Mouse (Mus musculus): Measurements from ENCODE around the gene Ctdnep1. TPM values are rescaled to one million over a fixed set of nuclear protein-coding genes. Genes with fewer than 3 reads are reported as not detected.

The Ctdnep1 gene
- polyA plus RNA-seq (2014; fragmentation: Nextera tagmentation; extraction: Ambion mirVana): 28.6 and 29.3 TPM in 2 replicates

GRCm38 (mm10) chr11:69981141-69981762 lies at the start of gene Ctdnep1:
Gene Ctdnep1 (plus strand): TSS chr11:69981156.
- H3K4me1 ChIP-seq (replicated peaks; ENCODE audit: control insufficient read depth, insufficient read depth, low read length): peaks cover 24% of the 10 kb centered on the region
- ATAC-seq (replicated peaks; ENCODE audit: low FRiP score, low TSS enrichment, low read depth): peak; percentile 56
- WGBS: 1% methylated on average over 40 of the region's 43 CpGs

DNA sequence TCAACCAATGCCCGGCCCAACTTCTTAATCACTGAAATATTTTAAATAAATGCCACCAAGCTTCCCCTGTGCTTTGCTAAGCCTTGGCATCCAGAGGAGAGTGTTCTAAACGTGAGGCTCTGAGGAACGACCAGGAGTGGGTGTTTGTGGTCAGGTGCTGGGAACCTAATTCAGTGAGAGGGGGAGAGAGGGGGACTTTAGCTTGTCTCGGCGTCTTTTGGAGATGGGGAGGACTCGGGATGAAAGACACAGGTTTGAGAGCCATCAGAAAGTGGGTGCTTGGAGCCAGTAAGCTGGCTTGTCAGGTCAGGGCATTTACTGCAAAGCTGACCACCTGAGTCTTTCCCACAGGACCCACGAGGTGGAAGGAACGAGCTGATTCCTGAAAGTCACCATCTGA lies 49.2 kb upstream of the Ctdnep1 start:
- no peak overlapping the region for H3K4me2 ChIP-seq (ENCODE audit: low read length)
- ATAC-seq (replicated peaks; ENCODE audit: low FRiP score, low TSS enrichment, low read depth) (no peak), DNase-seq (ENCODE audit: low spot score) (no peak)
- H3K9ac ChIP-seq (ENCODE audit: low read length): no peak overlapping the region
- peaks cover 9% of the 10 kb centered on the region for H3K4me1 ChIP-seq (replicated peaks; ENCODE audit: control insufficient read depth, insufficient read depth, low read length)
- H3K9me3 ChIP-seq (ENCODE audit: control insufficient read depth, low read length): no peaks in the 10 kb centered on the region
- H3K4me3 ChIP-seq (ENCODE audit: low read depth, low read length): no peak overlapping the region
- no peaks in the 10 kb centered on the region for H3K36me3 ChIP-seq (ENCODE audit: control insufficient read depth, insufficient read depth, low read length)
- no peak overlapping the region for H3K27ac ChIP-seq (ENCODE audit: low read depth)
- H3K27me3 ChIP-seq (replicated peaks; ENCODE audit: control insufficient read depth, insufficient read depth, low read length): no peaks in the 10 kb centered on the region
- 68% methylated on average over 8 of the region's 8 CpGs for WGBS

More at GRCm38 (mm10) chr11:69981141-69981762, at the start of gene Ctdnep1:
- no peak for DNase-seq (ENCODE audit: low spot score)
- H3K27me3 ChIP-seq (replicated peaks; ENCODE audit: control insufficient read depth, insufficient read depth, low read length): no peaks in the 10 kb centered on the region
- no peaks in the 10 kb centered on the region for H3K9me3 ChIP-seq (ENCODE audit: control insufficient read depth, low read length)
- H3K9ac ChIP-seq (ENCODE audit: low read length): peak within 1 kb of the TSS; percentile 95
- H3K4me3 ChIP-seq (ENCODE audit: low read depth, low read length): peak within 1 kb of the TSS; percentile 99
- H3K27ac ChIP-seq (ENCODE audit: low read depth): peak within 1 kb of the TSS; percentile 98
- peaks cover 49% of the 10 kb centered on the region for H3K36me3 ChIP-seq (ENCODE audit: control insufficient read depth, insufficient read depth, low read length)
- peak within 1 kb of the TSS; percentile 98 for H3K4me2 ChIP-seq (ENCODE audit: low read length)

GRCm38 (mm10) chr11:69932254-69932653 lies 48.7 kb upstream of the Ctdnep1 start:
- no peak overlapping the region for H3K4me3 ChIP-seq (ENCODE audit: low read depth, low read length)
- no peak overlapping the region for H3K4me2 ChIP-seq (ENCODE audit: low read length)
- 42% methylated on average over 3 of the region's 3 CpGs for WGBS
- DNase-seq (ENCODE audit: low spot score) (no peak), ATAC-seq (replicated peaks; ENCODE audit: low FRiP score, low TSS enrichment, low read depth) (no peak)
- H3K4me1 ChIP-seq (replicated peaks; ENCODE audit: control insufficient read depth, insufficient read depth, low read length): peaks cover 14% of the 10 kb centered on the region
- H3K9ac ChIP-seq (ENCODE audit: low read length): no peak overlapping the region
- H3K27me3 ChIP-seq (replicated peaks; ENCODE audit: control insufficient read depth, insufficient read depth, low read length): no peaks in the 10 kb centered on the region
- no peak overlapping the region for H3K27ac ChIP-seq (ENCODE audit: low read depth)
- no peaks in the 10 kb centered on the region for H3K9me3 ChIP-seq (ENCODE audit: control insufficient read depth, low read length)
- no peaks in the 10 kb centered on the region for H3K36me3 ChIP-seq (ENCODE audit: control insufficient read depth, insufficient read depth, low read length)

DNA sequence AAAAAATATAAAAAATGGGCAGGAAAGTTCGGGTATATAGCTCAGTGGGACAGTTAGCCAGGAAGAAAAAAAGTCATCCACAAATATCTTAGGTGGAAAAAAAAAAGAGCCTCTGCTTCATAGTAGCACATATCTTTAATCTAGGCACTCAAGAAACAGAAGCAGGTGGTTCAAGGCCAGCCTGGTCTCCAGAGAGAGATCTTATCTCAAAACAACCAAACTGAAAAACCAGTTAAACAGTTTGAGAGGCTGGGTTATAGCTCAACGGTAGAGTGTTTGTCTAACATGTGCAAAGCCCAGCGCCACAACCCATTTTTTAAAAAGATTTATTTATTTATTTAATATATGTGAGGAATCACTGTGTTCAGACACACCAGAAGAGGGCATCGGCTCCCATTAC lies 47.9 kb upstream of the Ctdnep1 start:
- H3K36me3 ChIP-seq (ENCODE audit: control insufficient read depth, insufficient read depth, low read length): no peaks in the 10 kb centered on the region
- H3K4me3 ChIP-seq (ENCODE audit: low read depth, low read length): no peak overlapping the region
- WGBS: 74% methylated on average over 4 of the region's 4 CpGs
- H3K27me3 ChIP-seq (replicated peaks; ENCODE audit: control insufficient read depth, insufficient read depth, low read length): no peaks in the 10 kb centered on the region
- no peak overlapping the region for H3K9ac ChIP-seq (ENCODE audit: low read length)
- no peaks in the 10 kb centered on the region for H3K9me3 ChIP-seq (ENCODE audit: control insufficient read depth, low read length)
- H3K4me2 ChIP-seq (ENCODE audit: low read length): no peak overlapping the region
- ATAC-seq (replicated peaks; ENCODE audit: low FRiP score, low TSS enrichment, low read depth) (no peak), DNase-seq (ENCODE audit: low spot score) (no peak)
- H3K4me1 ChIP-seq (replicated peaks; ENCODE audit: control insufficient read depth, insufficient read depth, low read length): peaks cover 15% of the 10 kb centered on the region
- H3K27ac ChIP-seq (ENCODE audit: low read depth): no peak overlapping the region

- ATAC-seq (replicated peaks; ENCODE audit: low FRiP score, low TSS enrichment, low read depth) (peak; percentile 48; the same call in 1 of the 2 replicates), DNase-seq (ENCODE audit: low spot score) (peak; percentile 99)
- WGBS: under 1% methylated on average over 18 of the region's 18 CpGs
- no peak overlapping the region for H3K27ac ChIP-seq (ENCODE audit: low read depth)
- no peaks in the 10 kb centered on the region for H3K27me3 ChIP-seq (replicated peaks; ENCODE audit: control insufficient read depth, insufficient read depth, low read length)
- H3K36me3 ChIP-seq (ENCODE audit: control insufficient read depth, insufficient read depth, low read length): no peaks in the 10 kb centered on the region
- peak overlapping the region; percentile 16; the same call in 1 of the 2 replicates for H3K4me3 ChIP-seq (ENCODE audit: low read depth, low read length)
- peak overlapping the region; percentile 41 for H3K4me2 ChIP-seq (ENCODE audit: low read length)
- H3K4me1 ChIP-seq (replicated peaks; ENCODE audit: control insufficient read depth, insufficient read depth, low read length): peaks cover 15% of the 10 kb centered on the region
- H3K9ac ChIP-seq (ENCODE audit: low read length): no peak overlapping the region
- H3K9me3 ChIP-seq (ENCODE audit: control insufficient read depth, low read length): no peaks in the 10 kb centered on the region
These were observed 46.8 kb upstream of the Ctdnep1 start for GRCm38 (mm10) chr11:69934169-69934568.

- DNase-seq (ENCODE audit: low spot score) (no peak), ATAC-seq (replicated peaks; ENCODE audit: low FRiP score, low TSS enrichment, low read depth) (no peak)
- H3K4me1 ChIP-seq (replicated peaks; ENCODE audit: control insufficient read depth, insufficient read depth, low read length): peaks cover 15% of the 10 kb centered on the region
- WGBS: 11% methylated on average over 6 of the region's 6 CpGs
- no peaks in the 10 kb centered on the region for H3K27me3 ChIP-seq (replicated peaks; ENCODE audit: control insufficient read depth, insufficient read depth, low read length)
- H3K9ac ChIP-seq (ENCODE audit: low read length): no peak overlapping the region
- H3K27ac ChIP-seq (ENCODE audit: low read depth): no peak overlapping the region
- H3K4me3 ChIP-seq (ENCODE audit: low read depth, low read length): no peak overlapping the region
- H3K9me3 ChIP-seq (ENCODE audit: control insufficient read depth, low read length): no peaks in the 10 kb centered on the region
- no peaks in the 10 kb centered on the region for H3K36me3 ChIP-seq (ENCODE audit: control insufficient read depth, insufficient read depth, low read length)
- peak overlapping the region; percentile 41 for H3K4me2 ChIP-seq (ENCODE audit: low read length)
These were observed 46.3 kb upstream of the Ctdnep1 start for GRCm38 (mm10) chr11:69934681-69935080.

DNA sequence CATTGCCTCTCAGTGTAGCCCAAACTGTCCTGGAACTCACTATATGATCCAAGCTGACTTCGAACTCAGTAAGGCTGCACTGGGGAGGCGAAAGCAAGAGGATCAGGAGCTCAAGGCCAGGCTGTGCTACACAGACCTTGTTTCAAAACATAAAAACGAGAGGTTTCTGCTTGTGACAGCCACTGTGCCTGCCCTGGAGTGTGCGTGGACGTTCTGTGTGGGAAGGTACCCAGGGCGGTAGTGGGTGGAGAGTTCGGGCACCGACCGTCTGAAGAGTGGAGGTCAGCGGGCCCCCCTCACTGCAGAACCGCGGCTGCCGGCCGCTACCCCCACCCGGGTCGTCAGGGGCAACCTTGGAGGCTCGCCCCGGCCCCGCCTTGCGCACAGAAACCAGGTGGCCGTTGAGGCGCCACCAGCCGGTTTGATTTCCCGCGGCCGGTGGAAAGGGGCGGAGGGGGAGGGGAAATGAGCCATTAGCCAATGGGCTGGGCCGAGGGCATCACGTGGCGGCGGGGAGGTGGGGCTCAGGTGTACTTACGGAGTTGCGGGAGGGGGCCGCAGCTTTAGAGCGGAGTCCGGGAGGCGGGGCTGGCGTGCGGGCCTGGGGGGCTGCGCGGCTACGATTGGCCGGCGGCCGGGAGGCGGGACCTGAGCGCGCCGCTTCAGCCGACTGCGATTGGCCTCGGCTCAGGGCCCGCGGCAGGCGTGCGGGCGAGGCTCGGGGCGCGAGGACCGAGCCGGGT lies 45.6 kb upstream of the Ctdnep1 start, which contains the start of gene Ybx2:
Gene Ybx2 (plus strand): TSS at position 660 of the 743 bp plus-strand sequence.
- no peak within 1 kb of the TSS for H3K27ac ChIP-seq (ENCODE audit: low read depth)
- peak within 1 kb of the TSS; percentile 100 for H3K4me2 ChIP-seq (ENCODE audit: low read length)
- DNase-seq (ENCODE audit: low spot score) (peak; percentile 92), ATAC-seq (replicated peaks; ENCODE audit: low FRiP score, low TSS enrichment, low read depth) (peak; percentile 85)
- no peaks in the 10 kb centered on the region for H3K36me3 ChIP-seq (ENCODE audit: control insufficient read depth, insufficient read depth, low read length)
- peak within 1 kb of the TSS; percentile 47 for H3K4me3 ChIP-seq (ENCODE audit: low read depth, low read length)
- H3K4me1 ChIP-seq (replicated peaks; ENCODE audit: control insufficient read depth, insufficient read depth, low read length): peaks cover 15% of the 10 kb centered on the region
- peak within 1 kb of the TSS; percentile 44 for H3K9ac ChIP-seq (ENCODE audit: low read length)
- WGBS: 1% methylated on average over 62 of the region's 62 CpGs
- no peaks in the 10 kb centered on the region for H3K9me3 ChIP-seq (ENCODE audit: control insufficient read depth, low read length)
- no peaks in the 10 kb centered on the region for H3K27me3 ChIP-seq (replicated peaks; ENCODE audit: control insufficient read depth, insufficient read depth, low read length)

DNA sequence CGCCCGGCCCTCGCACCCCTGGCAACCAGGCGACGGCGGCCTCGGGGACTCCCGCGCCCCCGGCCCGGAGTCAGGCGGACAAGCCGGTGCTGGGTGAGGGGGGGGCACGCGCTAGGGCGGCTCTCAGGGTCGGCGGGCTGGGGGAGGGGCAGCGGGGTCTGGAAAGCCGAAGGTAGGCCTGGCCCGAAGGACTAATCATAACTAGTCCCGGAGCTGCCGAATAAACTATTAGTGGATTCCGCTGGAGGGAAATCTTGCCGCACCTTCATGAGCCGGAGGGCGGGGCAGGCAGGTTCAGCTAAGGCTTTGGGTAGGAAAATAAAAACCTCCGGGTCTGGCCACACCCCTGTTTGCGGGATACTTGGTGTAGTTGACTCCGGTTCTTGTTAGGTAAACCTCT lies 44.8 kb upstream of the Ctdnep1 start:
- Histone ChIP-seq H3K4me1 (replicated peaks; ENCODE audit: control insufficient read depth, insufficient read depth, low read length) (peaks cover 15% of the 10 kb centered on the region), H3K4me2 (ENCODE audit: low read length) (peak overlapping the region; percentile 100), H3K27me3 (replicated peaks; ENCODE audit: control insufficient read depth, insufficient read depth, low read length) (no peaks in the 10 kb centered on the region), H3K36me3 (ENCODE audit: control insufficient read depth, insufficient read depth, low read length) (no peaks in the 10 kb centered on the region), H3K27ac (ENCODE audit: low read depth) (no peak overlapping the region), H3K4me3 (ENCODE audit: low read depth, low read length) (peak overlapping the region; percentile 47), H3K9ac (ENCODE audit: low read length) (peak overlapping the region; percentile 44), H3K9me3 (ENCODE audit: control insufficient read depth, low read length) (no peaks in the 10 kb centered on the region)
- 0 out of 2 replicates have a peak, but pooled peaks have one; percentile 23 for ATAC-seq (replicated peaks; ENCODE audit: low FRiP score, low TSS enrichment, low read depth)
- 2% methylated on average over 27 of the region's 30 CpGs for WGBS
- DNase-seq (ENCODE audit: low spot score): peak; percentile 75

Data from intestine, embryonic 14.5 days (tissue).